ENCODE assay signal across 11 mouse cellular contexts in the genomic region with DNA sequence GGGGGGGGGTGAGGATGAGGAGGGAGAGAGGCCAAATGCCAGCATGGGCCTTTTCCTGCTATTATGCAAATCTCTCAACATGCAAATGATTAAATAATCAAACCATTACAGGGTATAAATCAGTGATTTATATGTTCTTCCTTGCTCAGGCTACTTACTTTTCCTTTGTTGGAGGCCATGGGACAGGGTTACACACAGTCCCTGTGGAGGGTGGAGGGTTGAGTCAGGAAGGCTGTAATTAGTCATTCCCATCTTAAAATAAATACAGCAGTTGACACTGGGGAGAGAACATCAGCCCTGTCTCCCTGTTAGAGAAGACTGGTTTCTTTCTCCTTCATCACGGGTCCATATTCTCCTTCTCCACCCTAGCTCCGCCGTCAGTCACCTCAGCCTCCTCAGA.
DNase-seq lines count a peak whose midpoint lies in the region; ATAC-seq lines count a peak whose summit lies in the region.
"Had no signal": no experiment of that assay in that cellular context is flagged by ENCODE, and none has a peak within 500 bp of the region (broad histone marks: within the 10 kb centered on the region; RNA-seq: fewer than 3 reads in every experiment).

No protein-coding gene starts in this region.

- ATAC-seq in kidney, embryonic 14.5 days (ENCODE audit: low FRiP score, low TSS enrichment), result peak; percentile 68
- 0 out of 2 replicates have a peak, but pooled peaks have one; percentile 43 for ATAC-seq in embryonic facial prominence, embryonic 12.5 days (ENCODE audit: insufficient number of reproducible peaks, insufficient read depth, low FRiP score, low TSS enrichment)
- ATAC-seq in hindbrain, embryonic 13.5 days (ENCODE audit: low FRiP score), result peak; percentile 41
- ATAC-seq in midbrain, embryonic 11.5 days (ENCODE audit: low FRiP score), result peak; percentile 51

- no peaks in the 10 kb centered on the region for H3K27me3 ChIP-seq in kidney, embryonic 14.5 days (ENCODE audit: control insufficient read depth, insufficient read depth, low read length)
- 0 out of 2 replicates have a peak, but pooled peaks cover 8% of the 10 kb centered on the region for H3K27me3 ChIP-seq in embryonic facial prominence, embryonic 12.5 days
- no peaks in the 10 kb centered on the region for H3K27me3 ChIP-seq in hindbrain, embryonic 13.5 days
- no peaks in the 10 kb centered on the region for H3K27me3 ChIP-seq in midbrain, embryonic 11.5 days (ENCODE audit: control insufficient read depth, insufficient read depth, low read length)

- DNase-seq in kidney, adult 8-10 months, result no peak
- DNase-seq in midbrain, embryonic 11.5 days (ENCODE audit: low spot score, missing footprints), result no peak
- DNase-seq in c-Kit-positive CD71-positive TER-119-positive erythroid progenitor cells, embryonic 14.5 days (ENCODE audit: low spot score), result no peak
- no peak for DNase-seq in right cerebral cortex, postnatal 14 days
- DNase-seq in gastrocnemius, postnatal 4 days (ENCODE audit: low spot score in 2 of 2), result no peak
- DNase-seq: cerebellum, adult 9-10 months; kidney, postnatal 25 days had no signal

- H3K27ac ChIP-seq in kidney, embryonic 14.5 days (ENCODE audit: low read depth, low read length), result no peak overlapping the region
- no peak overlapping the region for H3K27ac ChIP-seq in embryonic facial prominence, embryonic 12.5 days
- H3K27ac ChIP-seq in hindbrain, embryonic 13.5 days, result peak overlapping the region; percentile 84
- peak overlapping the region; percentile 35; the same call in 1 of the 2 replicates for H3K27ac ChIP-seq in midbrain, embryonic 11.5 days (ENCODE audit: low read depth, low read length)
- H3K27ac ChIP-seq: heart, embryonic 10.5 days had no signal

- no peaks in the 10 kb centered on the region for H3K9me3 ChIP-seq in kidney, embryonic 14.5 days (ENCODE audit: control insufficient read depth, low read length)
- H3K9me3 ChIP-seq in embryonic facial prominence, embryonic 12.5 days, result no peaks in the 10 kb centered on the region
- H3K9me3 ChIP-seq in hindbrain, embryonic 13.5 days, result no peaks in the 10 kb centered on the region
- no peaks in the 10 kb centered on the region for H3K9me3 ChIP-seq in midbrain, embryonic 11.5 days (ENCODE audit: control insufficient read depth, low read length)
- H3K9me3 ChIP-seq: heart, embryonic 10.5 days had no signal

- 42% methylated on average over 3 of the region's 3 CpGs for WGBS in kidney, embryonic 14.5 days
- WGBS in embryonic facial prominence, embryonic 12.5 days, result 46% methylated on average over 3 of the region's 3 CpGs
- WGBS in hindbrain, embryonic 13.5 days, result 35% methylated on average over 3 of the region's 3 CpGs
- 48% methylated on average over 3 of the region's 3 CpGs for whole genome bisulfite sequencing in midbrain, embryonic 11.5 days

- H3K9ac ChIP-seq in kidney, embryonic 14.5 days (ENCODE audit: low read depth, low read length), result no peak overlapping the region
- no peak overlapping the region for H3K9ac ChIP-seq in embryonic facial prominence, embryonic 12.5 days
- H3K9ac ChIP-seq in hindbrain, embryonic 13.5 days, result no peak overlapping the region
- H3K9ac ChIP-seq in midbrain, embryonic 11.5 days (ENCODE audit: low read length), result no peak overlapping the region

- H3K4me2 ChIP-seq in kidney, embryonic 14.5 days (replicated peaks; ENCODE audit: low read depth, low read length), result no peak overlapping the region; the same call in 1 of the 2 replicates
- 0 out of 2 replicates have a peak overlapping the region, but pooled peaks have one; percentile 15 for H3K4me2 ChIP-seq in embryonic facial prominence, embryonic 12.5 days (replicated peaks)
- H3K4me2 ChIP-seq in hindbrain, embryonic 13.5 days, result peak overlapping the region; percentile 30; the same call in 1 of the 2 replicates
- H3K4me2 ChIP-seq in midbrain, embryonic 11.5 days, result peak overlapping the region; percentile 25; the same call in 1 of the 2 replicates

- no peaks in the 10 kb centered on the region for H3K36me3 ChIP-seq in kidney, embryonic 14.5 days (ENCODE audit: control insufficient read depth, insufficient read depth, low read length)
- H3K36me3 ChIP-seq in embryonic facial prominence, embryonic 12.5 days, result no peaks in the 10 kb centered on the region
- no peaks in the 10 kb centered on the region for H3K36me3 ChIP-seq in hindbrain, embryonic 13.5 days
- H3K36me3 ChIP-seq in midbrain, embryonic 11.5 days (ENCODE audit: control insufficient read depth, insufficient read depth, low read length), result no peaks in the 10 kb centered on the region
- H3K36me3 ChIP-seq: heart, embryonic 10.5 days had no signal

- no peak overlapping the region for H3K4me3 ChIP-seq in kidney, embryonic 14.5 days (ENCODE audit: low read length)
- H3K4me3 ChIP-seq in embryonic facial prominence, embryonic 12.5 days, result no peak overlapping the region
- H3K4me3 ChIP-seq in hindbrain, embryonic 13.5 days, result no peak overlapping the region
- H3K4me3 ChIP-seq in midbrain, embryonic 11.5 days (ENCODE audit: low read depth, low read length), result no peak overlapping the region
- H3K4me3 ChIP-seq: heart, embryonic 10.5 days had no signal

- peaks cover 12% of the 10 kb centered on the region; the same call in 1 of the 2 replicates for H3K4me1 ChIP-seq in kidney, embryonic 14.5 days (ENCODE audit: control insufficient read depth, insufficient read depth, low read length)
- H3K4me1 ChIP-seq in embryonic facial prominence, embryonic 12.5 days, result peaks cover 18% of the 10 kb centered on the region; the same call in 1 of the 2 replicates
- H3K4me1 ChIP-seq in hindbrain, embryonic 13.5 days (replicated peaks), result peaks cover 42% of the 10 kb centered on the region
- H3K4me1 ChIP-seq in midbrain, embryonic 11.5 days (ENCODE audit: control insufficient read depth, insufficient read depth, low read length), result peaks cover 24% of the 10 kb centered on the region

Comparison
In these comparisons a context has a peak if more than half of its experiments do, and no peak if none do; other contexts are left out.
1. H3K27ac ChIP-seq: peak in hindbrain, embryonic 13.5 days (single experiment) and midbrain, embryonic 11.5 days (single experiment); none in kidney, embryonic 14.5 days (single experiment) and embryonic facial prominence, embryonic 12.5 days (single experiment).
2. Peak in every context shown above with its lines, with median percentiles within 50 percentile points of each other: ATAC-seq.